Mouse (Mus musculus): ENCODE measurements around the gene Grid1.

GRCm38 (mm10) chr14:35079954-35080353, 260.0 kb downstream of the Grid1 start:
- no peak for TF ChIP-seq CTCF (IDR thresholded peaks at IDR 0.05; ENCODE audit: borderline replicate concordance, insufficient read depth, low read length)
- no peak for TF ChIP-seq POLR2A (IDR thresholded peaks at IDR 0.05; ENCODE audit: low read depth, low read length)

Data from embryonic fibroblast, embryonic 13.5 days (primary cell).